Mouse (Mus musculus) left cerebral cortex, adult 8-10 months (tissue): Measurements from ENCODE around the gene Abcg8. TPM values are rescaled to one million over a fixed set of nuclear protein-coding genes. Genes with fewer than 3 reads are reported as not detected.

Experiments used
- DNase-seq, 2 experiments: peaks; one replicate each; pipeline ENCODE4 v3.0.0; 2022; ENCODE audit warnings: low spot score in 2 of 2
- total RNA-seq, 4 experiments: library from RNA; stranded (reverse); gene quantifications; 2 replicates each; pipeline ENCODE4 v1.2.4; 2022

Gene Abcg8
- total RNA-seq, 4 experiments from 2014 or later: 0.13 TPM; not detected in 3

DNA sequence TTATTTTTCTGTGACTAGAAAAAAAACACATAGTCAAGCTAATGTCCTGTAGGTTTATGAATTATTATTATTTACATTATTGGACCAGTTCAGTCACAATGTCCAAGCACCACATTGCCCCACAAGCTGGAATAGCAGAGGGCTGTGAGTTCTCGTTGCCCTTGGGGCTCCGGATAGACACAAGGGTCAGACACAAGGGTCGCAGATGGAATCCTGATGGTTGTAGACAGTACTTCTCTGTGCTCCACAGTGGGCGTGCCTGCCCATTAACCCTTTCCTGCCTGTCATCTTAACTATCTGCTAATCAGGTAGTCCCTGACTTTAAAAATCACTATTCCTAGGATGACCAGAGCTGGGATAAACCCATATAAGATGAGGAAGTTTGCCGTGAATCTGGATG, 17.9 kb upstream of the Abcg8 start:
- no peak for DNase-seq

- DNase-seq: no peak
These were observed 17.2 kb upstream of the Abcg8 start for GRCm38 (mm10) chr17:84658951-84659350.

DNA sequence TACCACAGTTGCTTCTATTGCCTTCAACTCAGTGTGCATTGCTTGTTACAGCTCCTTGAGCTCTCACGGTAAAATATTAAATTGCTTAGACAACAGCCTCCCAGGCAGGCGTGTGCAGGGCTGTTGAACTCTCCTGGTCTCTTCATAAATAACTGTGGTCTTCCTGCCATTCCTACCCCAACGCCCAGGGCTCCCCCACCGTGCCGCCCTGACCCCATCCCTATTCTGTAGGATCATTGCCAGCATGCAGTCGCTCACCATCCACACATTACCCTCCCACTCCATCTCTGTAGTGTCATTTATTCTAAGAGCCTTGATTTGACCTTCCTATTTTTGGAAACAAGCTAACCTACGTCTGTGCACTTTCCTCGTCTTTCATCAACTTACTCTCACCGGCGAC, 11.0 kb upstream of the Abcg8 start:
- no peak for DNase-seq

- no peak for DNase-seq
These were observed 10.4 kb upstream of the Abcg8 start for GRCm38 (mm10) chr17:84665691-84666090.

DNA sequence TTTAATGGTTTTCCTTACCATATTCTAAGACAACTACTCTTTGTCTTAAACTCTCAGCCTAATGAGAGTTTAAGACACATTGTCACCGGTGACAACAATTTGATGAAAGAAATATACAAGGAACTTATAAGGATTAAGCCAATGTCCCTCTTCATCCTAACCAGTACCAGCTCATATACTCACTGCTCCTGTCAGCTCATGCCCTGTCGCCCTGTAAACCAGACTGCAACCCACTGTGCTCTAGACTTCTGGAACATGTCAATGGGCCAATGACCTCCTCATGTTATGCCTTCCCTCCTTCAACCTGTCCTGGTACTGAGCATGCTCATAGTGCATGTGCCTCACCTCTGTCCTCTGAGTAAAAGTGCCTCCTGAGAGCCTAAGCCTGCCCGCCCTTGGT, 8.3 kb upstream of the Abcg8 start:
- no peak for DNase-seq

DNA sequence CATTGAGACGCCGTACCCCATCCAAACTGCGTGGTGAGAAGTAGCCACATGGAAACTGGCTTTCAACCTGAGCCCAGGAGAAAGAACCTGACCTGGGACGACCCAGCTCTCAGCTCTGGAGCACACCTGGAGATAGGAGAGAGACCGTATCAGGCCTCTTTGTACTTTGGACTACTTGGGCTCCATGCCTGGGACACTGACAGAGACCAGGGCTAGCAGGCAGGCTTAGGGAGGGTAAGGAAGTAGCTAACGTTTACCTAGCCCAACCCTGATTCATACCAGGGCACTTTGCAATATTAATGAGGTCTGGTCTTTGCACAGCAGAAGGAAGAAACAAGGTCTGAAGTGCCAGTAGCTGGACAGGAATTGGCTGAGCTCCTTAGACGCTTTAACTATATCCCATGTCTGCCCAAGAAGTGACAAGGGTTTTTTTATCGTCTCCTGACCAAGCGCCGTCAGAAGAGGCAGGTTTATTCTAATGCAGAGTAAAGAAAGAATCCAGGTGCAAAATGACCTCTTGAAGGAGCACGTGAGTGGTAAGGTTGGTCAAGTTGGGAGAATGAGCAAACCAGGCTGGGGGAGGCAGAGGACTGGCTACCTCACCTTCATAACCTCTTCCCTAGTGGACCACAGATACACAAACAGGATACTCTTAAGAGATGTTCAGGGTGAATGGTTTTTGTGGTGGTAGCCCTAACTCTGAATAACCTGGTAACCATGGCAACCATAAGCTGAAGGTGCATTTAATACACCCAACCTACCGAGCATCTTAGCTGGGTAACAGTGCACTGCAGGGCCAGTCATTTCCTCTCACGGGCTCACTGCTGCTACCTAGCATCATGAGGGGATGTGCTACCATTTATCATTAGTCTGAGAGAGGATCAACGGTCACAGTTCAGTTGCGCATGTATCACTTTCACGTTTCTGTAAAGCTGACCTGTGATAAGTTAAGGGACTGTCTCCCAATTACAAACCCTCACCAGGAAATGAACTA, 3.4 kb upstream of the Abcg8 start:
- no peak for DNase-seq

DNA sequence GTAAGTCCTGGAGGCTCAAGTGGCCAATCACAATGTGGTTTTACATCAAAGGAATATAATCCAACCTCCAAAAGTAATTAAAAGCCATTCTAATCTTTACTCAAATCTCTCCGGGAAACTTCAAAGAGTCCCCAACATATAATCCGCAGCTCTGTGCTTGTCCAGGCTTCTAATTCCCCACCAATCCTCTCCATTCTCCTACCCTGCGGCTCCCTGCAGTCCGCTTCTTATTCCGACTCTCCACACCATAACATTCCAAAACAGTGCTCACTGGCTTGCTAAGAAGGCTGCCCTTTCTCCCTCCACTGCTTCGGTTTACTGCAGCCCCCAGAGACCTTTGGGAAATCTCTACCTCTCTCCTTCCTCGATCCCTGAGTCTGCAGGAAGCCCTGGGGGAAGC, 2.1 kb upstream of the Abcg8 start:
- DNase-seq: no peak

GRCm38 (mm10) chr17:84675204-84675603, 898 bp upstream of the Abcg8 start:
- DNase-seq: peak in 1 of 2 experiments; percentile 50

DNA sequence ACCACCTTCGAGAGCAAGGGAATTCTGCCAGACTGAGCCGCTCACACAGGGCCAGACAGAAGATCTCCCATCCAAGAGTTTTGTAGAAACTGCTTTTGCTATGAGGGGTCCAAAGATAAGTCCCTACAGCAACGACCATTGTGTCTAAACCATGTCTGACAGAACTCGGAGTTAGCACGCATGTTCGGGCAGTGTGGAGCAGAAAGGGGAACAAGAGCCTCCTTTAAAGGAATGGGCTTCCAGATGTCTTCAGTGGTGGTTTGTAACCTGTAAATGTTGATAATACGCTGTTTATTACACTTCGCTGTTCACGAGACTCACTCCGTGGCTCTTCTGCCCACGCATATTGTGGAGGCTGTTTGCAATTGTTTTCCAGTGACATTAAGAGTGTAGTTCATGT, 1.5 kb downstream of the Abcg8 start:
- no peak for DNase-seq

- DNase-seq: no peak
These were observed 5.6 kb downstream of the Abcg8 start for GRCm38 (mm10) chr17:84681670-84682069.

- no peak for DNase-seq
These were observed 6.9 kb downstream of the Abcg8 start, which contains the start of gene Abcg5 for GRCm38 (mm10) chr17:84682734-84683717. Gene Abcg5, minus strand, starts transcription at chr17:84683011.

GRCm38 (mm10) chr17:84684284-84684683, 8.2 kb downstream of the Abcg8 start:
- no peak for DNase-seq

GRCm38 (mm10) chr17:84685286-84685685, 9.2 kb downstream of the Abcg8 start:
- DNase-seq: no peak

- no peak for DNase-seq
These were observed 11.9 kb downstream of the Abcg8 start for GRCm38 (mm10) chr17:84687994-84688393.

- DNase-seq: no peak
These were observed 12.7 kb downstream of the Abcg8 start for GRCm38 (mm10) chr17:84688834-84689233.

- DNase-seq: no peak
These were observed 13.2 kb downstream of the Abcg8 start for GRCm38 (mm10) chr17:84689316-84689715.

DNA sequence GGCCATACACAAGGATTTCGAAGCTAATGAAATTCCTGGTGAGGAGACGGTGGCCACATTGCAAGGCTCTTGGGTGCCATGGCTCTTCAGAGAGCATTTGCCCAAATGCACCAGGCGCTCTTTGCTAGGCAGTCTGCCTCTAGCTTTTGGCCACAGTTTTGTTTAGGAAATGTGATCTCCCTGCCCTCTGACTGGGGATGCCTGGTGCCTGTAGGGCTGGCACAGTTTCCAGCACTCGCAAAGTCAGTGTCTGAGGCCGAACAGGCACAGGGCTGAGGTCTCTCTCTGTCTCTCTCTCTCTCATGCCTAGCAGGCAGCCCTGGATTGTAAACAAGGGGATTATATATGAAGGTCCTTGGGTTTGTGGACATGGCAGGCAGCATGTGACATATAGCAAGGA, 14.0 kb downstream of the Abcg8 start:
- no peak for DNase-seq

- no peak for DNase-seq
These were observed 17.6 kb downstream of the Abcg8 start for GRCm38 (mm10) chr17:84693741-84694140.

- no peak for DNase-seq
These were observed 20.4 kb downstream of the Abcg8 start for GRCm38 (mm10) chr17:84696537-84696936.

DNA sequence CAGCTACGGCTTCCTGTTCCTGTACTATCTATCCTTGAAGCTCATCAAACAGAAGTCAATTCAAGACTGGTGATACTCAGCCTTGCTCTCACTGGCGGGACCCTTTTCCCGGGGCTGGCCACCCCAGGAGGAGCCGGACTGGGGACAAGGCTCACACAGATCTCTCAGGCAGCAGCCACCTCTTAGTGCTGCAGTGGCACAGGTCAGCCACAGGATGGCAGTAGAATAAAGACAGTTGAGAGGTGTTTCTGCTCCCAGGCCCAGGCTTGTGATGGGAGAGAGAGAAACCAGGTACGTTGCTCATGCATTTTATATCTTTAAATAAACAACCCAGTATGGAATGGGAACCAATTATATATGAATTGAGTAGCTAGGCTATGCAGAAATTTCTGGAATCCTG, 22.6 kb downstream of the Abcg8 start:
- DNase-seq: peak; percentile 43 to 55

- no peak for DNase-seq
These were observed 31.3 kb downstream of the Abcg8 start for GRCm38 (mm10) chr17:84707407-84707806.

DNA sequence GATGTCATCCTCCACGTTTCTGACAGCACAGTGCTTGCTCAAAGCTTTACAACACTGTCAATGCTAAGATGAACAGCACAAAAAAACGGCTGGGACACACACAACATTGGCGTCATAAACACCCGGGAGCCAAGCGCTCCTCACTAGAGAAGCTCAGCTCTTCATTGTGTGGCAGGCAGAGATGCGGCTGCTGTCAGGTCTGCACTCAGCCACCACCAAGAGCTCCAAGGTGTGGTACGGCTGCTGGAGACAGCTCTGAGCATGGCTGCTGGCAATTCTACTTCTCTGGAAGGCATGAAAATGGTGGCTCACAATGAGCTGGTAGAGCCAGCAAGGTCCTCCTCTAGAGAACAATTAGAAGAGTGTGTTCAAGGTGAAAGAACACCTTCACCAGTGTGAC, 32.7 kb downstream of the Abcg8 start:
- DNase-seq: no peak
